Mouse (Mus musculus): ENCODE measurements at regions not wholly inside any gene's neighbourhood (a gene's known extent, or its start where the extent isn't known, plus 50 kb on each side); places are given as distances from the start of the nearest gene placed in this dataset.

DNA sequence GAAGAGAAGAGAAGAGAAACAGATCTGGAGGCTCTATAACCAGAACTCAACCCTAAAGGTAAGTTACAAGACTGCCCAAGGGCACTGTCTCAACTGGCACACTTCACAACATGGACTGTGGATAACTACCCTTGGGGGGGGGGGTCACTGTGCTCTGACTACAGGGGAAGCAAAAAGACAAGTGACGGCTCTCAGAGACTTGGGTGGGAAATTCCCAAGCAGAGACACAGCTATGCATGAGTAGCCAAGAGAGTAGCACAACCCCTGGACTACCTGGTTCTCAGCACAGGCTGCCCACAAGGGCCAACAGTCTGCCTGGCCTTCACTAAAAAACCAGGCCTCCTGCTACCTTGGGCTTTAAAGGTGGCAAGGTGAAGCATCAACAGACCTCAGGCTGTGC is 146.3 kb upstream of the Tle3 start:
- Histone ChIP-seq H3K27me3 (ENCODE audit: control insufficient read depth, insufficient read depth, low read length) (no peaks in the 10 kb centered on the region), H3K4me1 (replicated peaks; ENCODE audit: control insufficient read depth, insufficient read depth, low read length) (peaks cover 9% of the 10 kb centered on the region), H3K27ac (ENCODE audit: low read depth, low read length) (no peak overlapping the region), H3K36me3 (ENCODE audit: control insufficient read depth, insufficient read depth, low read length) (no peaks in the 10 kb centered on the region), H3K4me3 (ENCODE audit: low read depth, low read length) (no peak overlapping the region), H3K9ac (ENCODE audit: low read length) (no peak overlapping the region), H3K9me3 (ENCODE audit: control insufficient read depth, low read length) (no peaks in the 10 kb centered on the region; the same call in 1 of the 2 replicates), H3K4me2 (ENCODE audit: low read depth, low read length, severe bottlenecking) (no peak overlapping the region)
- 94% methylated on average over 1 of the region's 1 CpGs for WGBS
- ATAC-seq (replicated peaks; ENCODE audit: low FRiP score): no peak
- no peak for DNase-seq (ENCODE audit: low spot score)

DNA sequence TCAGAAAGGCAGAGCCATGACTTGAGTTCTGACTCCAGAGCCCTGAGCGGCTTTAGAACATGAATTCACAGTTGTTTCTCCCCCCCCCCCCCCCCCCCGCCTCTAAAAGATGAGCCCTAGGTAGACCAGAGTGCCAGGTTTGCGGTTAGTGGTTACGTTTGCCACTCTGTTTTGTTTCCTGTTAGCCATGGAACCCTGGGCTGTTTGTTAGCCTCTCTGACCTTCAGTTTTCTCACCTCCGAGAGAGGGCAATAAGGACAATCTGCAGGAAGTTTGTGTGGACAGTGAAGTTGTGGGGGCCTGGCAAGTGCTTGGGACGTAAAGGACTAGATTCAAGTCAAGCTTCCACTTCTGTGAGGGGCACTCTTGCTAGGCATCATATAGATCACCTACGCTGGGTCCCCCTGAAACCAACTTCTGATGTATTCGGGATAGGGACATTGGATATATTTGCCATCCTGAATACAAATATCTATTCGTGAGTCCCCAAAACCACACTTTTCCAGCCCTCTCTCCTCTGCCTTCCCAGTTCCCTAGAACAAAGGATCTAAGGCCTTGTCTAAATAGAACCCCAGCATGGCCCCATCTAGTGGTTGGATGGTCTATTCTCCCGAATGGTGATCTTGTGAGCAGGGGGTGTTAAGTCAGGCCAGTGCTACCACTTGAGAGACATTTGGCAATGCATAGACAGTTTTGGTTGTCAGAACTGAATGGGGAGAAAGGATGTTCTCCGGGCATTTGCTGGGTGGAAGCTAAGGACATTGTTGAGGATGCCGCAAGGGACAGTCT is 145.4 kb upstream of the Tle3 start:
- Histone ChIP-seq H3K9ac (ENCODE audit: low read length) (no peak overlapping the region), H3K27me3 (ENCODE audit: control insufficient read depth, insufficient read depth, low read length) (no peaks in the 10 kb centered on the region), H3K4me2 (ENCODE audit: low read depth, low read length, severe bottlenecking) (no peak overlapping the region), H3K36me3 (ENCODE audit: control insufficient read depth, insufficient read depth, low read length) (no peaks in the 10 kb centered on the region), H3K4me1 (replicated peaks; ENCODE audit: control insufficient read depth, insufficient read depth, low read length) (peaks cover 9% of the 10 kb centered on the region), H3K4me3 (ENCODE audit: low read depth, low read length) (no peak overlapping the region), H3K27ac (ENCODE audit: low read depth, low read length) (no peak overlapping the region), H3K9me3 (ENCODE audit: control insufficient read depth, low read length) (no peaks in the 10 kb centered on the region; the same call in 1 of the 2 replicates)
- ATAC-seq (replicated peaks; ENCODE audit: low FRiP score) (no peak), DNase-seq (ENCODE audit: low spot score) (no peak)
- 78% methylated on average over 11 of the region's 12 CpGs for WGBS

DNA sequence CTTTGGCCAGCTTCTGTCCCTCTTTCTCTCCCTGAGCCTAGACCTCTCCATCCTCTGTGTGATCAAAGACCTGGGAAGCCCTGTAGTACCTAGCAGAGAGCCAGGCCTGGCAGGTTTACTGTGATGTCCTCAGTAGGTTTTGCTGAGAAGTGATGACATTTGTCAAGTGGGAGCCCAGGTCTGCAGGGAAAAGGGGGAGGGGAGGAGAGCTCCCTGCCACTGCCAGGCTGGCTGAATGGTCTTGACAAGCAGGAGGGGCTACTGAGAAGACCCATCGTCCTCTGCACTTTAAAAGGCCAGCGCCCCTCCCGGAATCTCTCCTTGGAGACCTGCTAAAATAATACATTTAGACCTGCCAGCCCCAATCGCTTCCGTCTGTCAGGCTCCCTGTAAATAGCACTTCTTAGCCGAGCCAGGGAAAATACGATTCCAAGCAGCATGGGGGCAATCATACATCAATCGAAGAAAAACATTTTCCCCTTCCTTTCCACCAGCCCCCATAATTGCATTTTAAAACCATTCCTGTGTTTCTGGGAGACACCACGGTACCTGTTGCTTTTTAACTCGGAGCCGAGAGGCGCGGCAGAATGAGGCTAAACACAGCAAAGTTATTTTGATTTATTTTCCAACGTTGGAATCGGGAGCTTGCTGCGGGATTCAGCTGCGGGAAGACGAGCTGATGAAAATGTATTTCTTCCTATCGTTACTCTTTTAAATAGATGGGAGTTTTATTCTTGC is 144.5 kb upstream of the Tle3 start:
- no peak for DNase-seq (ENCODE audit: low spot score)
- H3K27ac ChIP-seq (ENCODE audit: low read depth, low read length): no peak overlapping the region
- no peak overlapping the region for H3K4me2 ChIP-seq (ENCODE audit: low read depth, low read length, severe bottlenecking)
- H3K4me3 ChIP-seq (ENCODE audit: low read depth, low read length): no peak overlapping the region
- H3K4me1 ChIP-seq (replicated peaks; ENCODE audit: control insufficient read depth, insufficient read depth, low read length): peaks cover 9% of the 10 kb centered on the region
- H3K9me3 ChIP-seq (ENCODE audit: control insufficient read depth, low read length): no peaks in the 10 kb centered on the region; the same call in 1 of the 2 replicates
- no peak overlapping the region for H3K9ac ChIP-seq (ENCODE audit: low read length)
- WGBS: 62% methylated on average over 19 of the region's 19 CpGs
- no peaks in the 10 kb centered on the region for H3K36me3 ChIP-seq (ENCODE audit: control insufficient read depth, insufficient read depth, low read length)
- no peak for ATAC-seq (replicated peaks; ENCODE audit: low FRiP score)
- H3K27me3 ChIP-seq (ENCODE audit: control insufficient read depth, insufficient read depth, low read length): peaks cover 2% of the 10 kb centered on the region; the same call in 1 of the 2 replicates

DNA sequence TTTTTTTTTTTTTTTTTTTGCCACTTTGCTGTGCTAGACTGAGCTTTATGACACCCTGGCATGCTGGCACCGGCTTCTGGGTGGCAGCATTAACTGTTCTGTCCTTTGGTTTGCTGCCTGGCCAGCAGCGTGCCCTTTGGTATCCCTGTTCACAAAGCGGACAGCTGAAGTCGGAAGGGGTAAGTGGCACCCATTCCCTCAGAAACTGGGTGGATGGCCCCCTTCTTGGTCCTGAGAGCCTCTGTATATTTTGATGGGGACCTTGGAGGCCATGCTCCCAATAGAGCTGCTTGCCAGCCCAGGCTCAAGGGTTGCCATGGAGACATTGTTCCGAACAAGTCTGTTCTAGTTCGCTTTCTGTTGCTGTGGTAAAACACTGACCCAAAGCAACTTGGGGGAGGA is 143.9 kb upstream of the Tle3 start:
- ATAC-seq (replicated peaks; ENCODE audit: low FRiP score) (no peak), DNase-seq (ENCODE audit: low spot score) (no peak)
- H3K4me3 ChIP-seq (ENCODE audit: low read depth, low read length): no peak overlapping the region
- peaks cover 3% of the 10 kb centered on the region; the same call in 1 of the 2 replicates for H3K27me3 ChIP-seq (ENCODE audit: control insufficient read depth, insufficient read depth, low read length)
- no peak overlapping the region for H3K27ac ChIP-seq (ENCODE audit: low read depth, low read length)
- H3K36me3 ChIP-seq (ENCODE audit: control insufficient read depth, insufficient read depth, low read length): no peaks in the 10 kb centered on the region
- H3K9me3 ChIP-seq (ENCODE audit: control insufficient read depth, low read length): no peaks in the 10 kb centered on the region; the same call in 1 of the 2 replicates
- H3K9ac ChIP-seq (ENCODE audit: low read length): no peak overlapping the region
- 76% methylated on average over 6 of the region's 6 CpGs for WGBS
- no peak overlapping the region for H3K4me2 ChIP-seq (ENCODE audit: low read depth, low read length, severe bottlenecking)
- peaks cover 9% of the 10 kb centered on the region for H3K4me1 ChIP-seq (replicated peaks; ENCODE audit: control insufficient read depth, insufficient read depth, low read length)

- peaks cover 9% of the 10 kb centered on the region for H3K4me1 ChIP-seq (replicated peaks; ENCODE audit: control insufficient read depth, insufficient read depth, low read length)
- WGBS: 84% methylated on average over 4 of the region's 4 CpGs
- DNase-seq (ENCODE audit: low spot score) (no peak), ATAC-seq (replicated peaks; ENCODE audit: low FRiP score) (no peak)
- H3K27ac ChIP-seq (ENCODE audit: low read depth, low read length): no peak overlapping the region
- H3K27me3 ChIP-seq (ENCODE audit: control insufficient read depth, insufficient read depth, low read length): peaks cover 3% of the 10 kb centered on the region; the same call in 1 of the 2 replicates
- H3K4me3 ChIP-seq (ENCODE audit: low read depth, low read length): no peak overlapping the region
- H3K9ac ChIP-seq (ENCODE audit: low read length): no peak overlapping the region
- no peaks in the 10 kb centered on the region for H3K36me3 ChIP-seq (ENCODE audit: control insufficient read depth, insufficient read depth, low read length)
- no peaks in the 10 kb centered on the region for H3K9me3 ChIP-seq (ENCODE audit: control insufficient read depth, low read length)
- H3K4me2 ChIP-seq (ENCODE audit: low read depth, low read length, severe bottlenecking): no peak overlapping the region
These were observed 141.9 kb upstream of the Tle3 start for GRCm38 (mm10) chr9:61230306-61230705.

GRCm38 (mm10) chr9:61232630-61233029 is 139.5 kb upstream of the Tle3 start:
- no peak for ATAC-seq (replicated peaks; ENCODE audit: low FRiP score)

GRCm38 (mm10) chr9:61233251-61233650 is 138.9 kb upstream of the Tle3 start:
- no peaks in the 10 kb centered on the region for H3K9me3 ChIP-seq (ENCODE audit: control insufficient read depth, low read length)
- H3K4me1 ChIP-seq (replicated peaks; ENCODE audit: control insufficient read depth, insufficient read depth, low read length): peaks cover 15% of the 10 kb centered on the region
- ATAC-seq (replicated peaks; ENCODE audit: low FRiP score) (no peak), DNase-seq (ENCODE audit: low spot score) (no peak)
- no peak overlapping the region for H3K4me2 ChIP-seq (ENCODE audit: low read depth, low read length, severe bottlenecking)
- 89% methylated on average over 2 of the region's 2 CpGs for WGBS
- H3K4me3 ChIP-seq (ENCODE audit: low read depth, low read length): no peak overlapping the region
- no peaks in the 10 kb centered on the region for H3K36me3 ChIP-seq (ENCODE audit: control insufficient read depth, insufficient read depth, low read length)
- peaks cover 3% of the 10 kb centered on the region; the same call in 1 of the 2 replicates for H3K27me3 ChIP-seq (ENCODE audit: control insufficient read depth, insufficient read depth, low read length)
- no peak overlapping the region for H3K9ac ChIP-seq (ENCODE audit: low read length)
- no peak overlapping the region for H3K27ac ChIP-seq (ENCODE audit: low read depth, low read length)

More at GRCm38 (mm10) chr9:61232630-61233029, 139.5 kb upstream of the Tle3 start:
- 85% methylated on average over 7 of the region's 7 CpGs for WGBS
- peaks cover 3% of the 10 kb centered on the region; the same call in 1 of the 2 replicates for H3K27me3 ChIP-seq (ENCODE audit: control insufficient read depth, insufficient read depth, low read length)
- no peak overlapping the region for H3K9ac ChIP-seq (ENCODE audit: low read length)
- H3K9me3 ChIP-seq (ENCODE audit: control insufficient read depth, low read length): no peaks in the 10 kb centered on the region
- H3K27ac ChIP-seq (ENCODE audit: low read depth, low read length): no peak overlapping the region
- DNase-seq (ENCODE audit: low spot score): no peak
- no peak overlapping the region for H3K4me2 ChIP-seq (ENCODE audit: low read depth, low read length, severe bottlenecking)
- H3K36me3 ChIP-seq (ENCODE audit: control insufficient read depth, insufficient read depth, low read length): no peaks in the 10 kb centered on the region
- peaks cover 19% of the 10 kb centered on the region for H3K4me1 ChIP-seq (replicated peaks; ENCODE audit: control insufficient read depth, insufficient read depth, low read length)
- no peak overlapping the region for H3K4me3 ChIP-seq (ENCODE audit: low read depth, low read length)

GRCm38 (mm10) chr9:61235653-61236610 is 136.2 kb upstream of the Tle3 start:
- Histone ChIP-seq H3K4me2 (ENCODE audit: low read depth, low read length, severe bottlenecking) (0 out of 2 replicates have a peak overlapping the region, but pooled peaks have one; percentile 3), H3K9ac (ENCODE audit: low read length) (no peak overlapping the region), H3K27me3 (ENCODE audit: control insufficient read depth, insufficient read depth, low read length) (peaks cover 3% of the 10 kb centered on the region; the same call in 1 of the 2 replicates), H3K4me3 (ENCODE audit: low read depth, low read length) (no peak overlapping the region), H3K4me1 (replicated peaks; ENCODE audit: control insufficient read depth, insufficient read depth, low read length) (peaks cover 24% of the 10 kb centered on the region), H3K27ac (ENCODE audit: low read depth, low read length) (peak overlapping the region; percentile 41; the same call in 1 of the 2 replicates), H3K36me3 (ENCODE audit: control insufficient read depth, insufficient read depth, low read length) (no peaks in the 10 kb centered on the region), H3K9me3 (ENCODE audit: control insufficient read depth, low read length) (no peaks in the 10 kb centered on the region)
- WGBS: 21% methylated on average over 17 of the region's 17 CpGs
- peak; percentile 80 for DNase-seq (ENCODE audit: low spot score)
- ATAC-seq (replicated peaks; ENCODE audit: low FRiP score): peak; percentile 86

Data from forebrain, embryonic 11.5 days (tissue).